Mouse (Mus musculus) left cerebral cortex, adult 18-20 months (tissue): ENCODE results near the gene 2310050C09Rik. TPM values are rescaled to one million over a fixed set of nuclear protein-coding genes. Genes with fewer than 3 reads are reported as not detected.

Experiments used
- DNase-seq, 2 experiments: peaks; one replicate each; pipeline ENCODE4 v3.0.0; 2021 to 2022; ENCODE audit warnings: low spot score in 2 of 2, mixed read lengths in 1 of 2
- long read RNA-seq, 2 experiments: library from polyadenylated mRNA; stranded (forward); transcript quantifications; one replicate each; pipeline ENCODE4 v2.0.0; 2021
- total RNA-seq, 2 experiments: library from RNA; stranded (reverse); gene quantifications; 2 replicates each; pipeline ENCODE4 v1.2.3; 2021

Gene 2310050C09Rik
- total RNA-seq = not detected
- long read RNA-seq, experiment 1 = 0 reads
- long read RNA-seq, experiment 2 = 0 reads

GRCm38 (mm10) chr3:92870116-92870515 is at the start of gene 2310050C09Rik:
Gene 2310050C09Rik, minus strand, starts transcription at chr3:92870216.
- DNase-seq = no peak

GRCm38 (mm10) chr3:92907571-92907970 is 37.6 kb upstream of the 2310050C09Rik start:
- DNase-seq = peak; percentile 12 to 24

- DNase-seq = no peak
These were observed 35.2 kb upstream of the 2310050C09Rik start for GRCm38 (mm10) chr3:92905182-92905581.

GRCm38 (mm10) chr3:92903640-92904039 is 33.6 kb upstream of the 2310050C09Rik start:
- no peak for DNase-seq

- DNase-seq = peak; percentile 36 to 65
These were observed 33.0 kb upstream of the 2310050C09Rik start for GRCm38 (mm10) chr3:92902992-92903391.

- DNase-seq = no peak
These were observed 24.5 kb upstream of the 2310050C09Rik start for GRCm38 (mm10) chr3:92894489-92894888.

GRCm38 (mm10) chr3:92894063-92894462 is 24.0 kb upstream of the 2310050C09Rik start:
- no peak for DNase-seq

GRCm38 (mm10) chr3:92874180-92874579 is 4.2 kb upstream of the 2310050C09Rik start:
- DNase-seq = peak in 1 of 2 experiments; percentile 10

GRCm38 (mm10) chr3:92851186-92851585 is 18.8 kb downstream of the 2310050C09Rik start, which contains the start of gene Lce1l:
Gene Lce1l, minus strand, starts transcription at chr3:92851286.
- no peak for DNase-seq

GRCm38 (mm10) chr3:92827108-92827507 is 42.9 kb downstream of the 2310050C09Rik start, which contains the start of gene Kprp:
Gene Kprp, minus strand, starts transcription at chr3:92827247.
- no peak for DNase-seq

- DNase-seq = no peak
These were observed 44.2 kb downstream of the 2310050C09Rik start for GRCm38 (mm10) chr3:92825808-92826207.

Other genes with a start within 250 kb of the 2310050C09Rik start
- gene Lce6a, start 248.6 kb downstream of the 2310050C09Rik start, total RNA-seq = not detected
- not detected for gene Lce1a1, start 221.9 kb downstream of the 2310050C09Rik start, total RNA-seq
- not detected for gene Lce1b, start 213.3 kb downstream of the 2310050C09Rik start, total RNA-seq
- not detected for gene Lce1a2, start 199.9 kb downstream of the 2310050C09Rik start, total RNA-seq
- not detected for gene Lce1c, start 191.0 kb downstream of the 2310050C09Rik start, total RNA-seq
- gene Lce1d, start 183.0 kb downstream of the 2310050C09Rik start, total RNA-seq = not detected
- gene Lce1e, start 161.1 kb downstream of the 2310050C09Rik start, total RNA-seq = not detected
- not detected for gene Lce1f, start 149.9 kb downstream of the 2310050C09Rik start, total RNA-seq
- not detected for gene Gm38119, start 131.1 kb downstream of the 2310050C09Rik start, total RNA-seq
- not detected for gene Lce1g, start 117.9 kb downstream of the 2310050C09Rik start, total RNA-seq
- not detected for gene Lce1h, start 105.2 kb downstream of the 2310050C09Rik start, total RNA-seq
- gene Lce1i, start 91.3 kb downstream of the 2310050C09Rik start, total RNA-seq = not detected
- not detected for gene Lce1j, start 79.7 kb downstream of the 2310050C09Rik start, total RNA-seq
- not detected for gene Lce1k, start 62.3 kb downstream of the 2310050C09Rik start, total RNA-seq
- not detected for gene Kprp, start 43.0 kb downstream of the 2310050C09Rik start, total RNA-seq
- gene Lce1l, start 18.9 kb downstream of the 2310050C09Rik start, total RNA-seq = not detected
- not detected for gene Lce3a, start 56.0 kb upstream of the 2310050C09Rik start, total RNA-seq
- gene Lce3b, start 62.8 kb upstream of the 2310050C09Rik start, total RNA-seq = not detected
- not detected for gene Lce3c, start 74.3 kb upstream of the 2310050C09Rik start, total RNA-seq
- gene Lce3d, start 87.2 kb upstream of the 2310050C09Rik start, total RNA-seq = not detected
- not detected for gene Lce3e, start 96.8 kb upstream of the 2310050C09Rik start, total RNA-seq
- gene Lce3f, start 122.0 kb upstream of the 2310050C09Rik start, total RNA-seq = not detected
- not detected for gene Crct1, start 145.5 kb upstream of the 2310050C09Rik start, total RNA-seq
- not detected for gene Lce1m, start 148.8 kb upstream of the 2310050C09Rik start, total RNA-seq
- not detected for gene Gm4858, start 198.6 kb upstream of the 2310050C09Rik start, total RNA-seq